Mouse (Mus musculus) kidney, postnatal 10 days (tissue): ENCODE measurements around the gene Rab5c.

ENCODE experiments used
- DNase-seq: peaks from one replicate; pipeline ENCODE4 v3.0.0; 2021; ENCODE audit warnings: mixed read lengths

Rab5c gene

DNA sequence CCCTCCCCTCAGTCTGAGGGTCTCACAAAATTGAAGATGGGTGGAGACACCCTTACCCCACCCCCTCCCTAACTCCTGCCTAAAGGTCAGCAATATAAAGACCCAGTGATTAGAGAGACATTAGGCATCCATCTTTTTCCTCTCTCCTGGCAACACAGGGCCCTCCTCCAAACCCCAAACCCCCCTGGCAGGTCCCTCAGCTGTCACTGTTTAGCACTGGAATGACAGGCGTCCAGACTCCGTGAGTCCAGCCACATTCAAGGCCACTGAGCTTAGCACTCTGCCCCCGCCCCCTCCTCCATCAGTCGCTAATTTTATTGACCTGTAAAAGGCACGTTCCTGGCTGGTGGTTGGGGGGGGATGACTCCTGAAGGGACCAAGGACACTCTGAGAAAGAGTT lies 44.9 kb downstream of the Rab5c start:
- no peak for DNase-seq

DNA sequence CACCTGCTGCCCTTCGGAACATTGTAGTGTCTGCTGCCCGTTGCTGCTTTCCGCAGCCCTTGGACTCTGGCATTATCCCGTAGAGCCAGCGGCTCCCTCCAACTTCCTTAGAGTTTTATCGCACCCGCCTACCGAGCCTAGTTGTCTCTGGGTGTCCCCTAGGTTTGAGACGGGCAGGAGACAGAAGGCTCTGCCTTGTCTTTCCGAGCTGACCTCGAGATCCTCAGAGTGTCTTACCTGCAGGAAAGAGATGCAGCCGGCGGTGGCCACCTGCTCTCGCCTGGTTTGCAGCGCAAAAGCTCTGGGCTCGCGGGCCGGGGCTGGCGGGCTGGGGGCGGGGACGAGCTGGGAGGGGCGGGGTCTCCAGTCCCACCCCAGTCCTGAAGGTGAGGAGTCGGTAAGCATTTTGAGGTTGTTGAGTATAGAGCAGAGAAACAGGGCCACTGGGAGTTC lies 45.8 kb downstream of the Rab5c start, which contains the start of gene Zfp385c:
Gene Zfp385c, minus strand, starts transcription at position 292 of the 453 bp plus-strand sequence.
- DNase-seq, result peak; percentile 46

DNA sequence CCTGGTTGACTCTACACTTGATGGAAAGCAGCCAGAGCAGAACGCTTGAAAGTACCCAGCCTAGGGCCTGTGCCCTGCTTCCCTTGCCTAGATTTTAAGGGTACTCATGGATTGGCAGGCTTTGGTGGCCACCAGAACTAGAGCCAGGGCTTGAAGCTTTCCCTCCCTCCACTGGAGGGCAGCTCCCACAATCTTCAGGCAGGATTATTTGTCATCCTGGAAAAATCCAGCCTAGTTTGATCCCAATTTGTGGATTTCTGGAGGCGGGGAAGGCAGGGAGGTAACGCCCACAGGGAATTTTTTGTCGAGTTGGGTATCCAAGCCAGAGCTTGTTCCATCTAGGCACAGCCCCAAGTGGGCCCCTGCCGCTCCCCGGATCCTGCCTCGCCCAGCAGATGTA lies 47.6 kb downstream of the Rab5c start:
- DNase-seq, result no peak

DNA sequence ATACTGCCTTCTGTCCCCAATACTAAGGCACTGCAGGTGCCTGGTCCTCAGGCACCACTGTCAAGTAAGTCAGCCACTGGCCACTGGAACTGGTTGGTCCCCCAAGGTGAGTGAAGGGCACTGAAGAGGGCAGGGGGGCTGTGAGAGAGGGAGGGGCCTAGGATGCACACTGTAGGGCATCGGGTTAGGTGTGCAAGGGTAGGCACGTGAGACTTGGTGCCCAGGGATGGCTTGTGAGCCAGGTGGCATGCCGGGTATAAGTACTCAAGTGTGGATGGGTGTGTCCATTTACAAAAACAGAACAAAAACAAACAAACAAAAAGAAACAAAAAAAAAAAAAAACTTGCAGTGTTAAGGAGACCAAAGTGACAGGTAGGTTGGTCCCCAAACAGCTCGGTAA lies 49.6 kb downstream of the Rab5c start:
- no peak for DNase-seq

DNA sequence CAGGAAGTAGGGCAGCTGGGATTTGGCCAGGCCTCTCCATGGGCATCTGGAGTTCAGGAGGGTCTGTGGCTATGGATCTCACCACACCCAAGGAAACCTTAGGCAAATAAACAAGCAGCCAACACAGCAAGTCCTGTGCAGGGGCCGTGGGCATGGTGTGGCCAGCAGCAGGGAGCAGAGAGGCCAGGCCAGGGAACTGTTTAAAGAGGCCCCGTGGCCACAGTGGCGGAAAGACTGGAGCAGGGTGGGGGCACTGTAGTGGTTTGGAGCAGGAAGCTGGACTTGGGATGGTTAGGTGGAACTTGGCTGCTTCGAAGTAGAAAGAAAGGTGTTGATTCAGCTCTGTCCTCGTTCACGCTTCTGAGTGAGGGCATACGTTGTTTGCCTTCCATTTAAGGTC lies 50.8 kb downstream of the Rab5c start:
- no peak for DNase-seq

DNA sequence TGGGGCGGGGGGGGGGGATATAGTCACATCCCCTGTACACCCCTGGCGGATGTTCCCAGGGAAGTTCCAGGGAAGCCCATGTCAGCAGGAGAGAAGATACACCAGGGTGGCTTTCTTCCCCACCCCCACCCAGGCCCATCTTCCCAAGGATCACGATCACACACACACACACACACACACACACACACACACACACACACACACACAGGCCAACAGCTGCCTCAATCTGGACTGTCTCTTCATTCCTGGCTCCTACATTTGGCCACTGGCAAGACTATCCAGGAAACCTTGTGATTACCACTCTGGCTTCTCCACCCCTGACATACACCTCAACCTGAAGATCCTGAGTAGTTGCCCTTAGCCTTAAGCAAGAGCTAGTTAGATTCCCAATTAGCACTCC lies 52.6 kb downstream of the Rab5c start:
- DNase-seq, result no peak

DNA sequence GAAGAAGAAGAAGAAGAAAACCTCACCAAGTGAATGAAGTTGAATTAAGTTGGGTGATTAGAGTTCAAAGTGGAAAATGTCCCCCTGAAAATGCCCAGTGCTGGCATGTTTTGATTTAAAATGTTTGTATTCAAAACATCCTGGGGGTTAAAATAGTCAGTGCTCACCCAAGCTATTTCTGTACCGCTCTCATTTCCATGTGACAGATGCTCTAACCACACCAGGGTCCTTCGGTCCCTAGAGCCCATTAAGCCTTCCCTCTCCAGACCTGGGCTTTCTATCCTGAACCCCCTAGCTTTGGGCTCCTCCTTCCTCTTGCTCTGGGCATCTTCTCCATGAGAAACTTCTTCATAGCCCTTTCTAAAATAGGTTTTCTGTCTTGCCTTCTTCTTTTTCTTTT lies 53.9 kb downstream of the Rab5c start:
- no peak for DNase-seq

DNA sequence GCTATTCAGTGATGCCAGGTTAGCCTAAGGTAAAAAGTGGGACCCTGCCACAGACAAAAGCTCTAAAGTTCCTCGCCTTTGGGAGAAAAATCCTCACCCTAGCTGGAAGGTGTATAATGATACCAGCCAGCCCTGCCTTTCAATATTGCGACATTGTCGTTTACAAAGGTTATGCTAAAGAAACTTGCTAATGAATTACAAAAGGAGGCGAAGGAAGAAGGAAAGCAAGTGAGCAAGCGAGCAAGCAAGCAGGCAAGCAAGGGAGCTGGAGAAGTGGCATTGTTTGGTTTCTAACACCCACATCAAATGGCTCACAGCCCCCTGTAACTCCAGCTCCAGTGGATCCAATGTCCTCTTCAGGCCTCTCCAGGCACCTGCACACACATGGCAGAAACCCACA lies 55.5 kb downstream of the Rab5c start:
- DNase-seq, result no peak

DNA sequence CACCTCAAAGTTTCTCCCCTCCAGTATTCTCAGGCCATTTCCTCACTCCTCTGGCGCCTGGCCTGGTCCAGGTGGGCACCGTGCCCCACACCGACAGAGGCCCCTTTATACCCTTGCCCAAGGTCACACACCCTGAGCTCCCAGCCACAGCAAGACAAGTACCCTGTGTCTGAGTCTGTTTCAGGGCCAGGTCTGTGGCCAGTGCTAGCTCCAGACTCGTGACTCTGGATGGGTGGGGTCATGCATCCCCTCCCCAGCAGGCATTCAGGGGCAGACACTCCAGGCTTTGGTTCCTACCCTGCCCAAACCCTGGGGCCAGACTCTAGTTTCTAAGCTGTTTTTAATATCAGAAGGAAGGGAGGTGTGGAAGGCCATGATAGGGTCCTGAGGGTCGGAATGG lies 56.2 kb downstream of the Rab5c start:
- DNase-seq, result no peak

DNA sequence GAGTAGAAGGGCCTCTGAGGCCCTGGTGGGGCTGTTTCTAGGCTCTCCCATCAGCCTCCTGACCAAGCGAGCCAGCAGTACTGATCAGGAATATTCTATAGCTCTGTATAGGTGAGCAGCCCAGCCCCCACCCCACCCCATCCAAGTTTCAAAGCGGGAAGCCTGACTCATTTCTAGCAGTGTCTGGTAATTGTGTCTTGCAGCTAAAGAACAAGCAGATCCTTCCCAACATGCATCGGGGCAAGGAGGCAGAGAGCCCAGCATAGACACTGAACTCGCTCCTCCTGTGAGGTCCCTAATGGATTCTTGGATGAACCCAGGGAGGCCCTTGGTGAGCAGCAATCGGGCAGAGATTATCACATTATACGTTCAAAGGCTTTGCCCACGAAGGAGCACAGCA lies 60.2 kb downstream of the Rab5c start:
- no peak for DNase-seq

DNA sequence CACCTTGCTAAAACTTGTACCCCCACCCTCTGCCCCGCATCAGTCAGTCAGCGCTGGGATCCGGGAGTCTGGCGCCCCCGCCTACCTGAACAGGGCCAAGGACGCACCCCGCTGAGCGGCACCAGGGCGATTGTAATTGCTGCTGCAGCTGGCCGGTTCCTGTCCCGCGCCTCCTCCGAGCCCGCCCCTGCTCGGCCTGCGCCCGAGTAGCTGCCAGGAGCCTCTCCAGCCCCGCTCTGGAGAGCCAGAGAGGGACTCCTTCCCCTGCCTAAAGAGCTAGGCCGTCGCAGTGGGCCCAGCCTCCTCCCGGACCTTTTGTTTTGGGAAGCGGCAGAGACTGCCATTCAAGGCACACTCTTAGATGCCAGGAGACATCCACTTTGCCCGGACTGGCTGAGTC lies 64.8 kb downstream of the Rab5c start:
- DNase-seq, result peak; percentile 59

DNA sequence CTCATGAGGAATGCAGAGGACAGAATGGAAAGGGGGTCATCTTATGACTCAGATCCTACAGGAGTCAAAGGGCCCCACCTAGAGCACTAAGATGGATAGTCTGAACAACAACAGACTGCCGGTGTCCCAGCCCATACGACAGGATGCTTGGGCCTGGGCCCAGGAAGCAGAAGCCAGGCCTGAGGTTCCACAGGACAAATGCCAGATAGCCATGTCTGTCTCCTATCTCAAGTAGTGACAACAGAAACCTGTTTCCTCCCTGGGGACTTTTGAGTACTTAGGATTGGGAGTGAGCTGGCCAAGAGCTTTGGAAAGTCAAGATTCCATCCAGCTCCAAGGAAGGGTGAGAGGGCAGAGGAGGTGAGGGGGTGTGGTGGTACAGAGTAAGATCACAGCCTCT lies 66.1 kb downstream of the Rab5c start:
- DNase-seq, result no peak

DNA sequence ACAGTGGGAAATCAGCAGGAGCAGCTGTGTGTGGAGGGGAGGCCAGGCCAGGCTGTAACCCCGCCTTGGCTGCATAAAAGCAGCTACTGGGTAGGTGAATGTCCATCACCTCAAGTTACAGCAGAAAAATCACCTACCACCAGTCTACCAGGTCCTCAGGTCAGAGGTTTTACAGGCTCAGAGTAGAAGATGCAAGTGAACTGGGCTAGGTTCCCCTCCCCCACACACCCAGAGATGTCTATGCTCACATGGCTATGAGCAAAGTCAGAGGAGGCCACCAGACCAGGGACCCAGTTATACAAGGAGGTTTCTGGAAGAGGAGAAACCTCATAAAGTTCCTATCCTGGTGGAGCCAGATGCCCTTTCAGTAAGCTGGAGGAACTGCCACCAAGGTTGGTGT lies 67.0 kb downstream of the Rab5c start:
- DNase-seq, result no peak
